Mouse (Mus musculus): ENCODE measurements around the gene Ldb3. TPM values are rescaled to one million over a fixed set of nuclear protein-coding genes. Genes with fewer than 3 reads are reported as not detected.

Gene Ldb3
- total RNA-seq, 2 experiments from 2014 or later, result 2,264 to 2,912 TPM

- DNase-seq, result no peak
These were observed 76.6 kb downstream of the Ldb3 start for GRCm38 (mm10) chr14:34511901-34512300.

DNA sequence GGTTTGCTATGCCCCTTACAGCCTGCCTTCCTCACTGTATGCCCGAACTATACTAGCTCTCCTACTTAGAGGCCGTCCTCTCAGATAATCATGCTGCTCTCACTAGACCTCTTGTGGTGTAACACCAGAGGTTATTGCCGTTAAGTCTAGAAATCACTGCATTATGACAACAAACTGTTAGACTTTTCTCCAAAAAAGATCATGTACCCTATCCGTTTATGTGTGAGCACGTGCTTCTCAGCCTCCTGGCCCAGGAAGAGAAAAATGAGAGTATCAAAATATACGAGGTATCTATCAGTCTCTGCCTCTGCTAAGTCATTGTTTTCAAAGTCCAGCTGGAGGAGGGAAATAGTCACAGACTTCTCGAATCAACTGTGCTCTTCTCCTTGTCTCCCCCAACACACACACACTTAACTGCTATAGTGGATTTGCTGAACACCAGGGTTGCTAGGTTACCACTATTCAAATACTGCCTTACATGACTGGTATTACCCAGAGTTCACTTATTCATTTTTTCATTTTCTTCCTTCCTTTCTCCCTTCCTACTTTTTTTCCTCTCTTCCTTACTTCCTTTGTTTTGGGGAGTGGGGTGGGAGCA, 79.5 kb downstream of the Ldb3 start:
- no peak for DNase-seq

- peak; percentile 13 for DNase-seq
These were observed 80.2 kb downstream of the Ldb3 start for GRCm38 (mm10) chr14:34508187-34508840.

GRCm38 (mm10) chr14:34505309-34505708, 83.2 kb downstream of the Ldb3 start:
- no peak for DNase-seq

- DNase-seq, result no peak
These were observed 84.1 kb downstream of the Ldb3 start for GRCm38 (mm10) chr14:34504377-34504776.

DNA sequence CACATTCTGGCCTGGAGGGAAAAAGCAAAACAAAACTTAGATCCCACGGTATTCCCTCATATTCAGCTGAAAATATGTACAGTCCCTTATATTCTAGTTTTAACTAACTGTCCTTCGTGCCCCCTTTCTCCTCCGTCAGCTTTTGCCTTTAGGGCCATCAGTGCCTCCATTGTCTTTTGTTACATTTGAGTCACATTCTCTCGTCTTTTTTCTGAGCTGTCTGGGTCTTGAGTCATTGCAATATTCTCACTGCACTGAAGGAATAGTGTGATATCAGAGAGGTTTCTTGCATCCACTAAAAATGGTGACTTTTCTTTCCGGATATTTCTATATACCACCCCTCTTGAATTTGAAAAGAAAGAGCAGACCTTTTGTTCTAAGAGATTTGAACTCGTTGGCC, 84.7 kb downstream of the Ldb3 start:
- DNase-seq, result no peak

GRCm38 (mm10) chr14:34503325-34503647, 85.2 kb downstream of the Ldb3 start, which contains the start of gene Bmpr1a:
TSS of gene Bmpr1a (minus strand) at chr14:34503341.
- no peak for DNase-seq

DNA sequence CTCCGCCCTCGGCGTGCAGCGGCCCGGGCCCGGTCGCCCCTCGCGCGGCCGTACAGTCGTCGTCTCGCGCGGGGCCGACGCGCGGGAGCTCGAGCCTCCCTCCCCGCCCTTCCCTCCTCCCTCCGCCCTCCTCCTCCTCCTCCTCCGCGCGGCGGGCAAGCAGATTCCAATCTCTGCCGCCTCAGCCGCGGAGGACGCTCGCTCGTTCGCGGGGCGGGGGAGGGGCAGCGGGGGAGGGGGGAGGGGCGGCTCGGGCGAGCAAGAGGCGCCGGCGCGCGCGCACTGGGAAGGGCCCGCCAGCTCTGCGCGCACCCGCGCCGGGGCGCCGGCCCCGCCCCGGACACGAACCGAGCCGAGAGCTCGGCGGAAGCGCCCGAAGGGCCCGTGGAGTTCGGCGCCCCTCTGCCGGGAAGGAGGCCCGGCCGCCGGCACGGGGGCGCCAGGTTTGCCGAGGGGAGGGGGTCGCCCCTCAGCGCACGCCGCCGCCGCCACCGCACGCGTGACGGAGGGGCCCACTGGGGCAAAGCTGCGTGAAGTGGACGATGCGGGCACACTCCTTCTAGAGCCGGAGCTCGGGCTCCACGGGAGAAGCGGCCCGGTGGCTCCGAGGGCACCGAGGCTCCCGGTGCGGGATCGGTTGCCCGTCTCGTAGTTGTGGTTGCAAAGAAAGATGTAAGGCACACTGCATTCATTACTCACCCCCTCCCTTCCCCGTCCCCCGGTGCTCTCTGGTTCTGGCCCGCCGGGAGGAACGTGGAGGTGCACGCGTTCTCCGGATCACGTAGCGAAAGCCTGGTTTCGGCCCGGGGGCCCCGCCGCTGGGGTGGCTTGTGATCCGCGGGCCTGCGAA, 85.8 kb downstream of the Ldb3 start:
- DNase-seq, result peak; percentile 90

- peak; percentile 45 for DNase-seq
These were observed 86.5 kb downstream of the Ldb3 start for GRCm38 (mm10) chr14:34501804-34502474.

DNA sequence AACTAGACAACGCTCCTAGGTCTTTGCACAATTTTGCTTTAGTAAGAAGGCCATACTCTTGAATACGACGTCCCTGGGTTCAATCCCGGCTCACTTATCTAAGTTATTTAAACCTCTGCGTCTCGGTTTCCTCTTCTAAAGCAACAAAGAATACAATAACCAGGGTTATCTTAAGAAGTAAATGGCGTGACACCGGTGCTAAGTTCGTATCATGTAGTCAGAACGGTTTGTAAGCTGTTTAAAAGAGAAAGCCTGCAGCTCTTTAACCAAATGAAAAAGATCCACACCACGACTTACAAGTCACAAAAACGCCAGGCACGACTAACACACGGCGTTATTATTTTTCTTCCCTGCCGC, 87.1 kb downstream of the Ldb3 start:
- no peak for DNase-seq

DNA sequence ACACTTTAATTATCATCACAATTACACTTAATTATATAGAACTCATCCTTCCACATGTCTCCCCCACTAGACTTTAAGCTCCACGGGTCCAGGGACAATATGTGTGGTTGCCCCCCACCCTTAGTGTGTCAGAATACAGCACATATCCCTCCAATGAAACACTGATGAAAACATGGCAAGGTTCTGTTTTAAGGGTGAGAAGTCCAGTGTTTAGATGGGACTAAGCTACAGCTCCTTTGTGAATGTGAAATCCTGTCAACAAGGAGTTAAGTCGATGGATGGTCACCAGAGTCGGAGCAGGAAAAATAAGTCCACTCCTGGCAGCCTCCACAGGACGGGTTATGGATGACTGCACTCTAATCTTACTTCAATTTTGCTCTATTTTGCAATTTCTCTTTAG, 88.2 kb downstream of the Ldb3 start:
- no peak for DNase-seq

DNA sequence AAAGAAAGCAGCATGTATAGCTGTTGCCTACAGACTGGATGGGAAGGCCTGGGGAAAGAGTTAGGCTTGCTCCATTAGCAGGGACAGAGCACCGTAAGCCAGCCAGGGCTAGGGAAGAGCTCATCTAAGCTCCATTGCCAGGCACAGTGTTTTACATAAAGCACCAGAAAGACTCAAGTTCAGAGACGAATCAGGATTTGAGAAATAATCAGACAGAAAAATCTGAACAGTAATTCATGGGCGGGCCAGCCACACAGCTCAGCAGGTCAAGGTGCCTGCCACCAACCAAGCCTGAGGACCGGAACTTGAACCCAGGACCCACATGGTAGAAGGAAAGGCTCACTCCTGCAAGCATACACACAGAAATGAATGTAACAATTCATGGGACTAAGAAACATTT, 88.8 kb downstream of the Ldb3 start:
- no peak for DNase-seq

- no peak for DNase-seq
These were observed 91.1 kb downstream of the Ldb3 start for GRCm38 (mm10) chr14:34497346-34497745.

- DNase-seq, result no peak
These were observed 94.8 kb downstream of the Ldb3 start for GRCm38 (mm10) chr14:34493682-34494081.

DNA sequence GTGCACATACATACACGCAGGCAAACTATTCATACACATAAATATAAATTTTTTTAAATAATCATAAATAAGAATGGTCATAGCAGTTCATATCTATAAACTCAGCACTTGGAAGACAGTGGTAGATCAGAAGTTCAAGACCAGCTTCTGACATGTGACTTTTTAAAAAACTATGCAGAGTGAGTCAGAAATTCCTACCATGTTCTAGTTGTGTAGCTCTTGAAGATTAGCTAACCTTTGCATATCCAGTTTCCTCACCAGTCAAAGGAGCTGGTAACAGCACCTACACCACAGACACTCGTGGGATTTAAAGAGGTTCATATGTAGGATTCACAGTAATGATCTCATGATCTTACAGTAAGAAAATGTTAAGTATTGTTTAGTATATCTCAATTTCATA, 95.8 kb downstream of the Ldb3 start:
- DNase-seq, result no peak

GRCm38 (mm10) chr14:34490965-34491364, 97.5 kb downstream of the Ldb3 start:
- no peak for DNase-seq

DNA sequence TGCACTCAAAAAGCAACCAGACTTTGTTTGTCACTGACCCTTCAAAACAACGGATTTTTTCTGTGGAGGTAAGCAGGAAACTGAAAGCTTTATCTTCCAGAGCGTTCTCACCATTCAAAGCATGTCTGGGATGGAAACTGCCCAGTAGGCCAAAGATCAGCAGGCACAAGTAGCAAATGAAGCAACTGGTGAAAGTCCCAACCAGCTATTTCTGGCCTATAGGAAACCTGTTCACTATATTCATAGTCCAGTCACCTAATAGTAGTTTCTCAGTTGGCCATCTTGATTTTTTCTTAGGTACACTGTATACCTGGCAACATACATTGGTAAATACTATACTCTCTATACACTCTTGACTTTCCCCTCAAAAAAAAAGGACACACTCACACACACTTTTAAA, 98.6 kb downstream of the Ldb3 start:
- DNase-seq, result no peak

DNA sequence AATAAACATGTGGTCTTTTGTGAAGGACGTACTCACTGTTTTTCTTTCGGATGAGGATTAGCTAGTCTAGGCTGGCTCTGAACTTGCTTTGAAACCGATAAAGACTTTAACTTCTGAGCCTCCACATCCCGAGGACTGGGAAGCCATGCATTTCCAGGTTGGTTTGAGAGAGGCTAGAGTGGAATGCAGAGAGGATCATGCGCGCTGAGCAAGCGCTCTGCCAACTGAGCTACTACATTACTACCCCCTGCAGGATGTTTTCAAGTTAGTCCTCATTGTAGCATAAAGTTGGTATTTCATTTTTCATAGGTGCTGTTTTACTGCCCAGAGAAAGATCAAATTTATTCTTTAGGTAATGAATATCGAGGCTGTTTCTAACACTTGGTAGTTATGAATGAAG, 102.3 kb downstream of the Ldb3 start:
- no peak for DNase-seq

GRCm38 (mm10) chr14:34483469-34484341, 104.8 kb downstream of the Ldb3 start:
- no peak for DNase-seq
